Mouse (Mus musculus): Measurements from ENCODE around the gene Tac4. TPM values are rescaled to one million over a fixed set of nuclear protein-coding genes. Genes with fewer than 3 reads are reported as not detected.
A peak's percentile ranks its signal among the peaks of the same experiment; 100 is the strongest.

Tac4 gene
- polyA plus RNA-seq, 2 experiments, result 0.08 TPM; not detected in 1

GRCm38 (mm10) chr11:95305600-95305999, 44.3 kb downstream of the Tac4 start:
- no peaks in the 10 kb centered on the region for H3K9me3 ChIP-seq (ENCODE audit: control insufficient read depth, low read length)
- 88% methylated on average over 7 of the region's 7 CpGs for WGBS
- H3K27me3 ChIP-seq (ENCODE audit: control insufficient read depth, insufficient read depth, low read length), result no peaks in the 10 kb centered on the region
- H3K4me3 ChIP-seq (replicated peaks; ENCODE audit: low read length), result no peak overlapping the region
- DNase-seq (ENCODE audit: low spot score), result no peak
- no peak for ATAC-seq (ENCODE audit: low FRiP score, low read depth)
- TF ChIP-seq POLR2A (IDR thresholded peaks at IDR 0.05; ENCODE audit: borderline replicate concordance, extremely low read depth, insufficient read depth, insufficient read length), result no peak
- H3K4me2 ChIP-seq (replicated peaks; ENCODE audit: low read depth, low read length, severe bottlenecking), result no peak overlapping the region
- H3K9ac ChIP-seq (ENCODE audit: low read depth, low read length, severe bottlenecking), result no peak overlapping the region
- H3K27ac ChIP-seq (replicated peaks; ENCODE audit: low read depth, low read length), result no peak overlapping the region
- H3K36me3 ChIP-seq (ENCODE audit: control insufficient read depth, insufficient read depth, low read length), result peaks cover 44% of the 10 kb centered on the region
- H3K4me1 ChIP-seq (ENCODE audit: control insufficient read depth, insufficient read depth, low read length), result peaks cover 4% of the 10 kb centered on the region

- Histone ChIP-seq H3K4me2 (replicated peaks; ENCODE audit: low read depth, low read length, severe bottlenecking) (no peak overlapping the region), H3K9me3 (ENCODE audit: control insufficient read depth, low read length) (no peaks in the 10 kb centered on the region), H3K27ac (replicated peaks; ENCODE audit: low read depth, low read length) (no peak overlapping the region), H3K9ac (ENCODE audit: low read depth, low read length, severe bottlenecking) (no peak overlapping the region), H3K4me3 (replicated peaks; ENCODE audit: low read length) (no peak overlapping the region), H3K36me3 (ENCODE audit: control insufficient read depth, insufficient read depth, low read length) (peaks cover 25% of the 10 kb centered on the region), H3K4me1 (ENCODE audit: control insufficient read depth, insufficient read depth, low read length) (peaks cover 11% of the 10 kb centered on the region), H3K27me3 (ENCODE audit: control insufficient read depth, insufficient read depth, low read length) (no peaks in the 10 kb centered on the region)
- TF ChIP-seq POLR2A (IDR thresholded peaks at IDR 0.05; ENCODE audit: borderline replicate concordance, extremely low read depth, insufficient read depth, insufficient read length), result no peak
- no peak for ATAC-seq (ENCODE audit: low FRiP score, low read depth)
- WGBS, result 83% methylated on average over 8 of the region's 8 CpGs
- no peak for DNase-seq (ENCODE audit: low spot score)
These were observed 46.2 kb downstream of the Tac4 start for GRCm38 (mm10) chr11:95307526-95307925.

GRCm38 (mm10) chr11:95309510-95310006, 48.2 kb downstream of the Tac4 start:
- 1% methylated on average over 30 of the region's 37 CpGs for WGBS
- TF ChIP-seq POLR2A (IDR thresholded peaks at IDR 0.05; ENCODE audit: borderline replicate concordance, extremely low read depth, insufficient read depth, insufficient read length), result no peak
- peak overlapping the region; percentile 67 for H3K4me2 ChIP-seq (replicated peaks; ENCODE audit: low read depth, low read length, severe bottlenecking)
- H3K36me3 ChIP-seq (ENCODE audit: control insufficient read depth, insufficient read depth, low read length), result peaks cover 15% of the 10 kb centered on the region
- ATAC-seq (ENCODE audit: low FRiP score, low read depth), result peak; percentile 94
- H3K27me3 ChIP-seq (ENCODE audit: control insufficient read depth, insufficient read depth, low read length), result no peaks in the 10 kb centered on the region
- peak; percentile 99 for DNase-seq (ENCODE audit: low spot score)
- no peaks in the 10 kb centered on the region for H3K9me3 ChIP-seq (ENCODE audit: control insufficient read depth, low read length)
- peaks cover 11% of the 10 kb centered on the region for H3K4me1 ChIP-seq (ENCODE audit: control insufficient read depth, insufficient read depth, low read length)
- peak overlapping the region; percentile 89 for H3K9ac ChIP-seq (ENCODE audit: low read depth, low read length, severe bottlenecking)
- peak overlapping the region; percentile 91 for H3K27ac ChIP-seq (replicated peaks; ENCODE audit: low read depth, low read length)
- H3K4me3 ChIP-seq (replicated peaks; ENCODE audit: low read length), result peak overlapping the region; percentile 95

GRCm38 (mm10) chr11:95310007-95310647, 48.8 kb downstream of the Tac4 start, which contains the start of gene Kat7:
TSS of gene Kat7 (minus strand) at chr11:95310246.
- DNase-seq (ENCODE audit: low spot score), result peak; percentile 99
- Histone ChIP-seq H3K36me3 (ENCODE audit: control insufficient read depth, insufficient read depth, low read length) (peaks cover 11% of the 10 kb centered on the region), H3K27ac (replicated peaks; ENCODE audit: low read depth, low read length) (peak within 1 kb of the TSS; percentile 91), H3K4me3 (replicated peaks; ENCODE audit: low read length) (peak within 1 kb of the TSS; percentile 95), H3K4me2 (replicated peaks; ENCODE audit: low read depth, low read length, severe bottlenecking) (peak within 1 kb of the TSS; percentile 67), H3K9me3 (ENCODE audit: control insufficient read depth, low read length) (no peaks in the 10 kb centered on the region), H3K27me3 (ENCODE audit: control insufficient read depth, insufficient read depth, low read length) (no peaks in the 10 kb centered on the region), H3K9ac (ENCODE audit: low read depth, low read length, severe bottlenecking) (peak within 1 kb of the TSS; percentile 89), H3K4me1 (ENCODE audit: control insufficient read depth, insufficient read depth, low read length) (peaks cover 11% of the 10 kb centered on the region)
- TF ChIP-seq POLR2A (IDR thresholded peaks at IDR 0.05; ENCODE audit: borderline replicate concordance, extremely low read depth, insufficient read depth, insufficient read length), result peak; percentile 60; the same call in 1 of the 2 replicates
- WGBS, result under 1% methylated on average over 42 of the region's 42 CpGs
- ATAC-seq (ENCODE audit: low FRiP score, low read depth), result peak; percentile 92

GRCm38 (mm10) chr11:95310648-95311424, 49.5 kb downstream of the Tac4 start:
- Histone ChIP-seq H3K36me3 (ENCODE audit: control insufficient read depth, insufficient read depth, low read length) (peaks cover 7% of the 10 kb centered on the region), H3K9ac (ENCODE audit: low read depth, low read length, severe bottlenecking) (peak overlapping the region; percentile 59), H3K4me2 (replicated peaks; ENCODE audit: low read depth, low read length, severe bottlenecking) (peak overlapping the region; percentile 47), H3K4me3 (replicated peaks; ENCODE audit: low read length) (peak overlapping the region; percentile 95), H3K27me3 (ENCODE audit: control insufficient read depth, insufficient read depth, low read length) (no peaks in the 10 kb centered on the region), H3K9me3 (ENCODE audit: control insufficient read depth, low read length) (no peaks in the 10 kb centered on the region), H3K4me1 (ENCODE audit: control insufficient read depth, insufficient read depth, low read length) (peaks cover 11% of the 10 kb centered on the region), H3K27ac (replicated peaks; ENCODE audit: low read depth, low read length) (peak overlapping the region; percentile 77)
- no peak for TF ChIP-seq POLR2A (IDR thresholded peaks at IDR 0.05; ENCODE audit: borderline replicate concordance, extremely low read depth, insufficient read depth, insufficient read length)
- ATAC-seq (ENCODE audit: low FRiP score, low read depth), result no peak
- DNase-seq (ENCODE audit: low spot score), result peak; percentile 17
- 5% methylated on average over 17 of the region's 17 CpGs for WGBS

All from limb, embryonic 14.5 days (tissue).